Mouse (Mus musculus) fat pad, adult 2 months (tissue): Measurements from ENCODE around the gene Chchd5.

Experiments
- DNase-seq: peaks from one replicate; pipeline ENCODE4 v3.0.0-alpha.2; 2011; ENCODE audit warnings: low read depth, low spot score; ENCODE audit errors: extremely low read depth

Gene Chchd5

GRCm38 (mm10) chr2:129151111-129151510 is 21.6 kb downstream of the Chchd5 start:
- no peak for DNase-seq

GRCm38 (mm10) chr2:129152751-129153150 is 23.3 kb downstream of the Chchd5 start:
- no peak for DNase-seq

- no peak for DNase-seq
Observed at GRCm38 (mm10) chr2:129164815-129165214, 35.3 kb downstream of the Chchd5 start.

- DNase-seq: no peak
Observed at GRCm38 (mm10) chr2:129166466-129167463, 37.3 kb downstream of the Chchd5 start.

- no peak for DNase-seq
Observed at GRCm38 (mm10) chr2:129173386-129173785, 43.9 kb downstream of the Chchd5 start.

GRCm38 (mm10) chr2:129174474-129174873 is 45.0 kb downstream of the Chchd5 start:
- DNase-seq: no peak

- no peak for DNase-seq
Observed at GRCm38 (mm10) chr2:129175636-129176035, 46.1 kb downstream of the Chchd5 start.

- DNase-seq: no peak
Observed at GRCm38 (mm10) chr2:129176676-129177420, 47.3 kb downstream of the Chchd5 start.

GRCm38 (mm10) chr2:129177661-129178060 is 48.2 kb downstream of the Chchd5 start:
- no peak for DNase-seq

GRCm38 (mm10) chr2:129178182-129178908 is 48.8 kb downstream of the Chchd5 start:
- DNase-seq: no peak

GRCm38 (mm10) chr2:129179946-129180853 is 50.7 kb downstream of the Chchd5 start:
- DNase-seq: no peak

GRCm38 (mm10) chr2:129181509-129181908 is 52.0 kb downstream of the Chchd5 start:
- no peak for DNase-seq

- no peak for DNase-seq
Observed at GRCm38 (mm10) chr2:129182412-129182811, 52.9 kb downstream of the Chchd5 start.

GRCm38 (mm10) chr2:129183561-129184031 is 54.1 kb downstream of the Chchd5 start:
- DNase-seq: no peak
